Mouse (Mus musculus): ENCODE measurements around the gene Gm37240.

DNA sequence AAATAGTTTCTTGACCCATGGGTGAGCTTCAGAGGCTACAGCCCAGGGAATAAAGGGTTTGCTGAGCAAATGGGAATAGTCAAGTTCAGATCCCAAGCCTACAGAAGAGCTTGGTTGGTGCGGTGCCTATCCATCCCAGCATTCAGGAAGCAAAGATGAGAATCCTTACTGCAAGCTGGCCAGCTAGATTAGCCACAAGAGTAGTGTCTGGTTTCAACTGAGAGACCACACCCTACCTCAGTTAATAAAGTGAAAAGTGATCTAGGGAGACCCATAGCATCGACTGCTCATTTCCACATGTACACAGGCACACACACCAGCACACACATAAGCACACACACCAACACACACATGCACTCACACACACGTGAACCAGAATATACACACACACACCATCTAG is 145.6 kb downstream of the Gm37240 start:
- no peak for TF ChIP-seq EP300 (IDR thresholded peaks at IDR 0.05; ENCODE audit: insufficient read depth, low read depth, low read length)
- TF ChIP-seq CTCF (IDR thresholded peaks at IDR 0.05; ENCODE audit: low read depth, low read length), result no peak
- no peak for TF ChIP-seq POLR2A (IDR thresholded peaks at IDR 0.05; ENCODE audit: insufficient read depth, low read length)

Data from ES-Bruce4 (cell line).